Mouse (Mus musculus) cerebral cortex, adult 2 months (tissue): Measurements from ENCODE around the gene Tmem121.

Source experiments
- WGBS: fragments of 180-500 bp; shearing (Covaris S2); methylation state at CpG from one replicate; pipeline ENCODE4 v1.1.7; 2018; 5-methylcytosine and 5-hydroxymethylcytosine counted together

The Tmem121 gene

DNA sequence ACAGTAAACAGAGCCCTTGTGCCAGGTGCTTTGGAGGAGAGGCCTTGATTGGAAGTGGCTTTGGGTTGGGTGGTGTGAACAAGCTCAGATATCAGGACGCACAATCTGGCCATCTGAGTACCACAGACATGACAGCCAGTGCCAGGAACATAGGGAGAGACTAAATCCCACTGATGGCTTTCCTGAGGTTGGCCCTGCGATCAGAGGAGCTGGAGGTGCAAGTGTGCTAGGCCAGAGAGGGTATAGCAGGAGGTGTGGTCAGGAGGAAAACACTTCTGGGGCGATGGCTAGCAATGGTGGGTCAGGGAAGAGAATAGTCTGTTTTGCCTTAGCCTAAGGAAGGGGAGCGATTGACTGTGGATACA, 1.3 kb downstream of the Tmem121 start:
- 41% methylated on average over 4 of the region's 4 CpGs for WGBS

DNA sequence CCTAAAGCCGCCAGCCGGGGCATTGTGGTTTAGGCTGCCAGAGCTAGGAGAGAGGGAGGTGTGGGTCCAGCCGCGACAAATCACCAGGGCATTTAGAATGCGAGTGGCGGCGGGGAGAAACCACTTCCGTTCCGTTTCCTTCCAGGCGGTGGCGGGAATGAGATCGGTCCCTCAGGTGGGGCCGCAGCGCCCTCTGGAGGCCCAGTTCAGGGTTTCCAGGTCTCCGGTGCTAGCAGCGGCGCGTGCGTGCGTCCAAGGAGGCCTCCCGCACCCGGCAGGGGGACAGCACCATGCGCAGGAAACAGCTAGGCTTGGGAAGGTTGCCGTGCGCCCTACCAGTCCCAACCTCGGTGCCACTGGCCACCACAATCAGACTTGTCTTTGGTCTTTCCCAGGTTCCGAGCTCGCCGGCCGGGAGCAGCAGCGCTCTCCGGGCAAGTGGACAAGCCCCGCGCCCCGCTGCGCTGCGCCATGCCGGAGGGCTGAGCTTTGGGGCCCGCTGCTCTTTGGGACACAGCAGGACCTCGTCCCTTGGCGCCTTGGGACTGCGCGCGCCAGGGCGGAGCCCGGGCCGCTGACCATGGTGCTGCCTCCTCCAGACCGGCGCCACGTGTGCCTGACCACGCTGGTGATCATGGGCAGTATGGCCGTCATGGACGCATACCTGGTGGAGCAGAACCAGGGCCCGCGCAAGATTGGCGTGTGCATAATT, 2.0 kb downstream of the Tmem121 start:
- 4% methylated on average over 56 of the region's 56 CpGs for WGBS

DNA sequence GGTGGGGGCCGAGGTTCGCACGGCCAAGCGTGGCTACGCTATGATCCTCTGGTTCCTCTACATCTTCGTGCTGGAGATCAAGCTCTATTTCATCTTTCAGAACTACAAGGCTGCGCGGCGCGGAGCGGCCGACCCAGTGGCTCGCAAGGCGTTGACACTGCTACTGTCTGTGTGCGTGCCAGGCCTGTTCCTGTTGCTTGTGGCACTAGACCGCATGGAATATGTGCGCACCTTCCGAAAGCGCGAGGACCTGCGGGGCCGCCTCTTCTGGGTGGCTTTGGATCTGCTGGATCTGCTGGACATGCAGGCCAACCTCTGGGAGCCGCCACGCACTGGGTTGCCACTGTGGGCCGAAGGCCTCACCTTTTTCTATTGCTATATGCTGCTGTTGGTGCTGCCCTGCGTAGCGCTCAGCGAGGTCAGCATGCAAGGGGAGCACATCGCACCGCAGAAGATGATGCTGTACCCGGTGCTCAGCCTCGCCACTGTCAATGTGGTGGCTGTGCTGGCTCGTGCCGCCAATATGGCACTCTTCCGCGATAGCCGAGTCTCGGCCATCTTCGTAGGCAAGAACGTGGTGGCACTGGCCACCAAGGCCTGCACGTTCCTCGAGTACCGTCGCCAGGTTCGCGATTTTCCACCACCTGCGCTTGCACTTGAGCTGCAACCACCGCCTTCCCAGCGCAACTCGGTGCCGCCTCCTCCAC, 2.8 kb downstream of the Tmem121 start:
- WGBS: 88% methylated on average over 51 of the region's 51 CpGs

DNA sequence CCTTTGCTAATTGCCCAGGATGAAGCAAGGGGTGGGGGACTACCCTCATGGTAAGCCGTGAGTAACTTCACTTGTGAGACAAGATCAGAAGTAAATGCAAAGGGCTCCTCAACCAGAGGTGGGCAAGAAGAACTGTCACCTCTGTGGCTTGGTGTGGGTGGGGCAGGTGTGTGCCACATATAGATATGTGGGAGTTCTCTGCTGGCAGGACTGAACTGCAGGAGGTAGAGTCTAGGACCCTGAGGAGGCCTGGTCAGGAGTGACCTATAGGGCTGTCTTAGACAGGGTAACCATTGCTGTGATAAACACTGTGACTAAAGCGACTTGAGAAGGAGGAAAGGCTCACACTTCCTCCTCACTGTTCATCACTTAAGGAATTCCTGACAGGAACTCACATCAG, 7.7 kb downstream of the Tmem121 start:
- WGBS: 37% methylated on average over 2 of the region's 2 CpGs

DNA sequence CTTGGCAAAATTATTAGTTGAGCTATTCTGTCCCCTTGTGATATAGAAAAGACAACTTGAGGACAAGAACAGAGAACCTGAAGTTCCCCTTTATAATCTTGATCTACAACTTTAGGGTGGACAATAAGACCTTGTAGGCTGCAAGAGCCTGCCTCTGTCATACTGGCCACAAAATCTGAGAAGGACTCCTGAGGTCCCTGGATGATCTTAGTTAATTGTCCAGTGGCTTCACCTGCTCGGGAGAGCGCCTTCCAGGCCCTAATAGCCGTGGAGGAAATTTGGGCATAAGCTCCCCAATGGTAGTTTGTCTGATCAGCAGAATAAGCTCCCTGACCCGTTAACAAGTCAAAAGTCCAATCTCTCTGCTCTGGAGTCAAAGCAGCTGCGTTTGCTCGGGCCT, 13.4 kb downstream of the Tmem121 start:
- 98% methylated on average over 3 of the region's 6 CpGs for WGBS

DNA sequence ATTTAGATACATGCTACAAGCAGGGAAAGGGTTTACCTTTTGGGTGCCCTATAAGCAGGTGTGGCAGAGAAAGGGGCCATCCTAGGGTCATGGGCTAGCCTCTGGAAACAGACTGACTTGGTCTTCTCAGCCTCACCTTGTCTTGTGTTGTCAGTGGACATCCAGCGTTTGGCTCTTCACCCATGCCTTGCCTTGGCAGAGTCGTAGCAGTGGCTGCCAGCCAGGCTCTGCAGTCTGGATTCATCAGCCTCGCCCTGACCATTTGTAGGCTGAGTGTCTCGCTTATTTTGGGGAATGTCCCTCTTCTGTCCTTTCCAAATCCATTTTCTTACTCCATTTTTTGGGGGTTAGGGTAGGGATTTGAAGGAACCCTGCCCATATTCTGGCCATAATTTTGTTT, 15.6 kb downstream of the Tmem121 start:
- 69% methylated on average over 4 of the region's 4 CpGs for WGBS

DNA sequence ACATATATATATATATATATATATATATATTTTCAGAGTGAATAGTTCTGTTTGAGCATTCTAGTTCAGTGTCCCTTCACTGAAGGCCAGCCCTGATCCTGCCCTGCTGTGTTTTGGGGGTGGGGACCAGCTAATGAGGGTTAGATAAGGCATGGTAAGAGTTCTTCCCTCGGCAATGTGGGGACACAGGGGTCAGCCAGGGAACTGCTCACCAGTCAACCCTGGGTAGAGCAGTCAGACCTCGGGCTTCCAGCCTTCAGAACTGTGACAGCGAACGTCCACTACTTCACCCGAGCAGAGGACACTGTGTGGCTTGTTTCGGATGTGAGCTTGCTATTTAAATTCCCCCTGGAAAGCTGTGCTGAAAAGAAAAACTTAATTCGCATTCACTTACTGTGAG, 17.8 kb downstream of the Tmem121 start:
- 40% methylated on average over 7 of the region's 7 CpGs for WGBS

DNA sequence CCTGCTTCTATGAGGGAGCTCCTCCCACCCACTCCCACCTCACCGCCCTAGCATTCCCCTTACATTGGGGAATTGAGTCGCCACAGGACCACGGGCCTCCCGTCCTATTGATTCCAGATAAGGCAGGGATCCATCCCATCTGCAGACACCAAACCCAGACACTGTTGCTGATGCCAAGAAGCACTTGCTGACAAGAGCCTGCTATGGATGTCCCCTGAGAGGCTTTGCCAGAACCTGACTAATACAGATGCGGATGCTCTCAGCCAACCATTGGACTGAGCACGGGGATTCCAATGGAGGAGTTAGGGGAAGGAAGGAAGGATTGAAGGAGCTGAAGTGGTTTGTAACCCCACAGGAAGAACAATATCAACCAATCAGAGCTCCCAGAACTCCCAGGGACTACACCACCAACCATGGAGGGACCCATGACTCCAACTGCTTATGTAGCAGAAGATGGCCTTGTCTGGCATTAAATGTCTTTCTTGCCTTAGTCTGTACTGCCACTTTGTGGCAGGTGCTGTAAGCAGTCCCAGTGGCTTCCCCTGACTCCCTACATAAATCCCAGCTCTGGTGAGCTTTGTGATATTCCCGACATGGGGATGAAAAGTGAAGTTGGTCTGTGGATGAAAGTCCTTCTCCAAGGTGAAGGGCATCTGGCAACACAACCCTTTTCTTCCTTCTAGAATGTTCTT, 19.7 kb downstream of the Tmem121 start:
- WGBS: 79% methylated on average over 7 of the region's 7 CpGs

DNA sequence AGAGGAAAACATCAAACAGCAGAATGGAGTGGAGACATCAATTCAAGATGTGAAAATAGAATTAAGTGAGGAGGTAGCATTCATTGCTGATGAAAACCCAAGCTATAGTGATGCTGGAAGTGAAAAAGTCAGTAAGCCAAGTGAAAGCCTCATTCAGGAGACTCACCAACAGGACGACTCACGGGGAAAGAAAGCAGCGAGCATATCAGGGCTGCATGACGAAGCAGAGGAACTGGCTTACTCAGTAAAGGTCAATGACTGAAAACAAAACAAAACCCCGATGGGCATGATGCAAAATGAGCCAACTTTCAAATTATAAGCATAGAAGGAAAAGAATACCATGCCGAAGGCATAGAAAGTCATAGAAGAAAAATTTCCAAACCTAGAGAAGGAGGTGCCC, 22.0 kb downstream of the Tmem121 start:
- WGBS: 79% methylated on average over 6 of the region's 6 CpGs

DNA sequence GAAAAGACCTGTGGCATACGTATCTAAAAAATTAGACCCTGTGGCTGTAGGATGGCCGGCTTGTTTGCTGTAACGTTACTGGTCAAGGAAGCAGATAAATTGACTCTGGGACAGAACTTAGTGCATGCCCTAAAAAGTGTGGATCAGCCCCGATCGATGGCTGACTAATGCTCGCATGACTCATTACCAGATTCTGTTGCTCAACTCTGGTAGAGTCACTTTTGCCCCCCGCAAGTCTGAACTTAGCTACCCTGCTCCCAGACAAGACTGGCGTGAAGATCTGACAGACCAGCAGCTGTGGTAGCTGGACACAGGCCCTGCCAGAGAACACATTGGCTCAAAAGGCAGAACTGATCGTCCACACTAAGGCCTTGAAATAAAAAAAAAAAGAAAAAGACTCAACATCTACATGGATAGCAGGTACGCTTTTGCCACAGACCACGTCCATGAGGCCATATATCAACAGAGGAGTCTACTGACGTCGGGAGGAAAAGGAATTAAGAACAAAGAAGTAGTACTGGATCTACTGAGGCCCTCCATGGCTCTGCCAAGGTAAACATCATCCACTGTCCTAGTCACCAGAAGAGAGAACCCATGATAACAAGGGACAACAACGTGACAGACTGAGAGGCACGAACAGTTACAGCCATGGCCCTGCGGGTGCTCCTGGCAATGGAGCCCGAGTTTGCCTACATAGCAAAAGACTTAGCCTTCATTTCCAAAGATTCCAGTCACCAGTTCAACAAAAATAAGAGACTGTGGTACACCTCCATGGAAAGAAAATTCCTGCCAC, 25.1 kb downstream of the Tmem121 start:
- WGBS: 91% methylated on average over 17 of the region's 17 CpGs

DNA sequence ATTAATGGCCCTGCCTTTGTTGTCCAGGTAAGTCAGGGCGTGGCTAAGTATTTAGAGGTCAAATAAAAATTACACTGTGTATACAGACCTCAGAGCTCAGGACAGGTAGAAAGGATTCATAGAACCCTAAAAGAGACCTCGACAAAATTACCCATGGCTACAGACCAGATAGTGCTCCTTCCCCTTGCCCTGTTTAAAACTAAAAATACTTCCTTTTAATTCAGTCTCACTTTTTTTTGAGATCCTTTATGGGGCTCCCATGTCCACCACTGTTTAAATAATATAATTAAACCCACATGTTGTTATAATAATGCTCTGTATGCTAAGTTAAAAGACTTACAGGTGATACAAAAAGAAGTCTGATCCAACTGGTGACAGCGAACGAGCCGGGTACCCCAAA, 26.0 kb downstream of the Tmem121 start:
- whole genome bisulfite sequencing: 92% methylated on average over 5 of the region's 5 CpGs

DNA sequence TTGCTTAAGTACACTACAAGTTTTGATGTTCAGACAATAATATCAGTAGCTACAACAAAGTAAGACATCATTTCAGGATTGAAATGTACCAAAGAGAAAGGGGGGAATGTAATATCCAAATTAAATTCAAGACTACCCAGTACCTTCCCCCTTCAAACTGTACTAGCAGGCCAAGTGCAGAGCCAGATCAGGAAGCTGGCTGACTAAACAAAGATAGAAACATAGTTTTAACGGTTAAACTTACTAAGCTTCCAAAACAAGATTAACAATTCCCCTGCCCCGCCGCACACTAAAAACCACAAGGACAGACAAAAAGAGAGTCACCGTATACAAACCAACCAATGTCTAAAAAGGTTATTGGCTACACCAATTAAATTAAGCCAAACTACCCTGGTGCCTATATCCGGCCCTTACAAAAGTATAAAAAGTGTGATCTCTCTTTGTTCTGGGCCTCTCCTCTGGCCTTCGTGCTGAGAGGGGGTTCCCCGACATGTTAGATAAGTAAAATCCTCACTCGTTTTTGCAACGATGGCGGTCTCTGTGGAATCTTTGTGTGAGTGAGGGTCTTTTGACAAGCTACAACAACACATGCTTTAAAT, 26.7 kb downstream of the Tmem121 start:
- 91% methylated on average over 10 of the region's 10 CpGs for WGBS

DNA sequence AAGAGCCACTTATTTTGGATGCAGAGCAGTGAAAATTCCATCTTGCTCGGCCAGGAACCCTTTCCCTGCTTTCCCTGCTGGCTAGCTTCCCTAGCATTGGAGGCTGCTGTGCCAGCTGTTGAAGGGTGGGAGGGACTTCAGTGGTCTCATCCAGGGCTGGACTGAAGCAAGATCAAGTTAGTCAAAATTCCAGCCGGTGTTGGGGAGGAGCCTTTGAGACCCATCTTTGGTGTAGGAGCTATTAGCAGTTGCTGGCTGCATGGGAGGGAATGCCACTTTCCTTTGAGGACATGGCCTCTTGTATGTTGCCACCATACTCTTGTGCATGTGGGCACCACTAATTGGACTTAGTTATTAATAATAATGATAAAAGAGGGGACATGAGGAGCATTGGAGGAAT, 27.5 kb downstream of the Tmem121 start:
- 61% methylated on average over 2 of the region's 2 CpGs for WGBS

DNA sequence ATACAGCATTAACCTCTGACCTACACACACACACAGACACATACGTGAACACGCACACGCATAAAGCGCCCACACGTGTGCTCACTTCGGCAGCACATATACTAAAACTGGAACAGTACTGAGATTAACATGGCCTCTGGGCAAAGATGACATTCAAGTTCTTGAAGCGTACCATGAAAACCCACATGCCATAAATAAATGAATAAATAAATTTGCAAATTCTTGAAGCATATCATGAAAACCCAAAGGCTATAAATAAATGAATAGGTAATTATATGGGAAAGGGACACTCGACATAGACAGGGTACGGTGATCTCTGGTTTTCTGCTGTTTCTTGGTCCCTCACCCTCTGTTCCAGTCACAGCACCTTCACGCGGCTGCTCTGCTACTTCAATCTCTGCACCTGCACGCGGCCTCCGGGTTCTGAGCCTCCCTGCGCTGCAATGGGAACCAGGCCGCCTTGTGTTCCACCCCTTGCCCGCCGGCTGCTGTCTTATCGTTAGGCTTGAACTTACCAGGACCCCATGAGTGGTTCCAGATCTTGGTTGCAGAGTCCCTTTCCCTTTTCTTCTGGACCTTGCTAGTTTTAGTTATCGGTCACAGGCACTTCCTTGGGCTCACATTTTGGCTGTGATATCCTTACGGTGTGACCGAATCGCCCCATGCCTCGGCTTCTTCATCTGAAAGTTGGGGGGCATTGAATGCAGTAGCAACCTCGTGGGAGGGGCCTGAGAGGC, 28.5 kb downstream of the Tmem121 start:
- WGBS: 89% methylated on average over 25 of the region's 25 CpGs

DNA sequence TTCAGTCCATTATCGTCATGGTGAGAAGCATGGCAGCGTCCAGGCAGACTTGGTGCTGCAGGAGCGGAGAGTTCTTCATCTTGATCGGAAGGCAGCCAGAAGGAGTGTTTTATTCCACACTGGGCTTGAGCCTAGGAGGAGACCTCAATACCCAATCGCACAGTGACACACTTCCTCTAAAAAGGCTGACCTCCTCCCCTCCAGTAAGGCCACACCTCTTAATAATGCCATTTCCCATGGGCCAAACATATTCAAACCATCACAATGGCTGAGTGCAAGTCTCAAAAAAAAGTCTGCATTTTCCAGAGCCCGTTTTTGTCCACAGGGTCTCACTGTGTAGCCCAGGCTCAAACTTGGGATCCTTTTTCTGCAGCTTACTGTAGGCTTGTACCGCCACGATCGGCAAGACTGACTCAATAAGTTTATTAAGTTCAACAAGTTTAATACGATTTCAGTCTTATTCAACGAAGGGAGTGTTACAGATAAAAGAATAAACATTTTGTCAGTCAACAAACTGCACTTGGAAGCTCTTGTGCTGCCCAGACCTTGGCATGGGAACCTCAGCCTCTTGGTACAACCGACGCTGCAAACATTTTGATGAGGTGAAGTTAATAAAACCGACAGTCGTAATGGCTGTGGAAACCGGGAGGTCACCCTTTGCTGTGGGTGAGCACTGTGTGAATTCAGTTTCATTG, 29.4 kb downstream of the Tmem121 start:
- WGBS: 87% methylated on average over 16 of the region's 16 CpGs

DNA sequence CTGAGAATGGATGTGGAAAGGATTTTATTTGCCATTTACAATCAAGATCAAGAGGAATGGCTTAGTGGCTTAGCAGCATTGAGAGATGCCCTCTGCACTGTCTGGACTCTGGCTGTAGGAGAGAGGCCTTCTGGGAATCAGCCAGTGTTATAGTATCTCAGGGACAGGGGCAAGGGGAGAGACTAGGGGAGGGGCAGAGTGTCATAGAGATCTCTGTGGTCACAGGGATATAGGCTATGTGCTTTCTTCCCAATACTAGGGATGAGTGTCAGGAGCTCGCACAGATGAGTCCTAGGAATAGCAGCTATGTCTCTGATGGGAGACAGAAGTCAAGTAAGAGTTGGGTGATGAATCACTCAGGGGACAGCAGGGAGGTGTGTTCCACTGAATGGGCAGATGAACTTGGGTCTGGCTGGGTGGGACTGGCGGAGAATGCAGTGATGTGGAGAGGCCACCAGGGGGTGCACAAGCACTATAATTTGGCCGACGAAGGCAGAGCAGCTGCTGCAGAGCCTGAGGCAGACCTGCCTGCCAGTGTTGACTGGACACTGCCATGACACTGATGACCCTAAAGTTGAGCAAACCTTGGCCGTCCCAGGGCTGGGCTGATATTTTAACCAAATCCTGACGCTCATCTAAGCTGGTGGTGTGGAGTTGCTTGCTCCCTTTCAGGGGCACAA, 30.1 kb downstream of the Tmem121 start:
- 16% methylated on average over 6 of the region's 6 CpGs for WGBS

DNA sequence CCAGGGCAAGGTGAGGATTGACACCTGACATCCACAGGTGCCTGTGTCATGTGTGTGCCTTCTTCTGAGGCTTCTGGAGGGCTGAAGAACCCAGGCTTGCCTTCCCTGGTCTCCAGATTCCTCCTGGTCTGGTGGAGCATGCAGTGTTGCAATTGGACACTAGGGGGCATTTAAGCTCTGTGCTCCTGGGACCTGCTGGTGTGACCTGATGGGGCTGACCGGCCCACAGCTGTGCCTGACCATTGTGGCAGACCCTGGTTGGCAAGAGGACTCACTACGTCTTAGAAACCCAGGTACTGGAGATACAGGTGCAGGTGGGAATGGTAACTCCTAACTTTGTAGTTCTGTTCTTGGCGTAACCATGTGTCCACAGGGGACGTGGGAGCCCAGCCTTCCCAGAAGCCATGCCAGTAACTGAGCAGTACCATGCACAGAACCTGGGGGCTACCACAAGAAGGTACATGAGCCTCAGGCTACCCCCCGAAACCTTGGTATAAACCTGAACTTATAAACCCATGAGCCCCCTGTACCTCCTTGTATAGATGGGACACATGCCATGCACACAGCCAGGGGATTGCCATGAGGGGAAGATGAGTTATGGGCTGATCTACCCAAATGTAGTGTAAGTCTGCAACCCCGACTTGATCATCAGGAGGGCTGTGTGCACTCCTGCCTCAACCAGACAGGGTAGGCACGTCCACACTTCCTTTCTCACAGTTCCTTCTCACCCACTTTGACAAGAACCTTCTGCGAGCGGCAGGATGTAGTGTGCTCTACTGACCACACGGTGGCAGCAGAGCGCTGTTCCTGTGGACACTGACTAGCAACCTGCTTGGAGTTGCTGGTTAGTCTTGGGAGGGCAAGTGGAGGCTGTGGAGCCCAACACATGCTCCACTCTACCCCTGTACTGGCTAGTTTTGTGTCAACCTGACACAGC, 31.8 kb downstream of the Tmem121 start:
- 27% methylated on average over 11 of the region's 11 CpGs for WGBS

DNA sequence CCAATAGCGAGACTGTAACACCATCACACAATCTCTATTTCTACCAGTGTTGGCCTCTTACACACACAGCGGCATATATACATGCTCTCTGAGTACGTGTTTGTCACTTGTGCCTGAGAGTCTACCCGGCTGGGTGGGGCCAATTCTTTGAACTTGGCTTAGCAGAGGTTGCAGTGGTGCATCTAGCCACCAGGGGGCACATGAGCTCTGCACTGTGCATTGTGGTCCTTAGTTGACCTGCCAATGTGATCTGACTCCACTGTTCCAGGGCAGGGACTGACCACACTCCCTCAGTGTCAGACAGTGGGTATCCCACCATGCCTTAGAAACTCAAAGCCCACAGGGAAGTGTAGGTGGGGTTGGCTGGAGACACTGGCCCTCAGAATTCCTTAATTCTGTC, 34.1 kb downstream of the Tmem121 start:
- 60% methylated on average over 4 of the region's 4 CpGs for WGBS

DNA sequence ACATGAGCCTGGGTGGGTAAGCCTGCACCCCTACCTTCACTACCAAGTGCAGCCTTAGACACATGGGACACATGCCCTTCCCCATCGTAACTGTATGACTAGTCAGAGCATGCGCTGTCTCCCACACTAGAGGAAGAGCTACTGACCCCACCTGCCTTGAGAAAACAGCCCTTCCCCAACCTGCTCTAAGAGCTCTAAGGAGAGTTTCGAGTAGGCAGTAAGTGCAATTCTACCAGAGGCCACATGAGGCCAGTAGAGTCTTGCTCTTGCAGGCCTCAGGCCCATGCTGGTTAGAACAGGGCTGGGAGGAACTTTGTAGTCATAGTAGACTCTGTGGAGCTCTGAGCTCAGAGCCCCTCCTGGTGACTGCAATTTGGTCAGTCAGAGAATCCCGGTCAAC, 34.7 kb downstream of the Tmem121 start:
- WGBS: 31% methylated on average over 4 of the region's 4 CpGs
